Mouse (Mus musculus) lung, embryonic 16.5 days (tissue): ENCODE data around the gene Ghrhr. TPM values are rescaled to one million over a fixed set of nuclear protein-coding genes. Genes with fewer than 3 reads are reported as not detected.

Experiments
- ATAC-seq: fragments of 200-750 bp; cut with Nextera tagmentation; 2 replicates; pipeline ENCODE4 v1.8.0; 2017; ENCODE audit warnings: low read depth, mild to moderate bottlenecking, moderate library complexity
- H3K27ac ChIP-seq: fragments of 300-500 bp; sonication (generic); 2 replicates; pipeline ENCODE4 v1.5.1; 2014; ENCODE audit warnings: mild to moderate bottlenecking, control low read depth, low read length
- H3K27me3 ChIP-seq: fragments of 300-500 bp; sonication (generic); 2 replicates; pipeline ENCODE4 v1.6.1; 2014; ENCODE audit warnings: low read depth, low read length, mixed read lengths; ENCODE audit not compliant: control insufficient read depth, insufficient read depth
- H3K36me3 ChIP-seq: fragments of 300-500 bp; sonication (generic); 2 replicates; pipeline ENCODE4 v1.6.1; 2014; ENCODE audit warnings: low read length; ENCODE audit not compliant: control insufficient read depth, insufficient read depth
- H3K4me1 ChIP-seq: fragments of 300-500 bp; sonication (generic); replicated peaks from 2 replicates; pipeline ENCODE4 v1.6.1; 2014; ENCODE audit warnings: low read length, mixed read lengths; ENCODE audit not compliant: control insufficient read depth, insufficient read depth
- H3K4me2 ChIP-seq: fragments of 300-500 bp; sonication (generic); 2 replicates; pipeline ENCODE4 v1.6.1; 2014; ENCODE audit warnings: low read depth, low read length, control low read depth
- H3K4me3 ChIP-seq: fragments of 300-500 bp; sonication (generic); 2 replicates; pipeline ENCODE4 v1.5.1; 2014; ENCODE audit warnings: mild to moderate bottlenecking, low read length, control low read depth
- H3K9ac ChIP-seq: fragments of 300-500 bp; sonication (generic); 2 replicates; pipeline ENCODE4 v1.6.1; 2014; ENCODE audit warnings: low read length, control low read depth
- H3K9me3 ChIP-seq: fragments of 300-500 bp; sonication (generic); 2 replicates; pipeline ENCODE4 v1.6.1; 2016; ENCODE audit warnings: low read length; ENCODE audit not compliant: control insufficient read depth
- WGBS: fragments of 180-500 bp; shearing (Covaris S2); extraction: QIAGEN DNeasy Blood & Tissue Kit; methylation state at CpG from one replicate; pipeline ENCODE4 v1.1.7; 2014; 5-methylcytosine and 5-hydroxymethylcytosine counted together
- polyA plus RNA-seq: library from polyadenylated mRNA; unstranded; fragments of >200 nt; fragmentation: Nextera tagmentation; extraction: Ambion mirVana; gene quantifications from 2 replicates; pipeline ENCODE4 v1.2.1, GENCODE M21; 2015

Gene Ghrhr
- polyA plus RNA-seq, 1 experiment from 2014 or later = 0.10 TPM

DNA sequence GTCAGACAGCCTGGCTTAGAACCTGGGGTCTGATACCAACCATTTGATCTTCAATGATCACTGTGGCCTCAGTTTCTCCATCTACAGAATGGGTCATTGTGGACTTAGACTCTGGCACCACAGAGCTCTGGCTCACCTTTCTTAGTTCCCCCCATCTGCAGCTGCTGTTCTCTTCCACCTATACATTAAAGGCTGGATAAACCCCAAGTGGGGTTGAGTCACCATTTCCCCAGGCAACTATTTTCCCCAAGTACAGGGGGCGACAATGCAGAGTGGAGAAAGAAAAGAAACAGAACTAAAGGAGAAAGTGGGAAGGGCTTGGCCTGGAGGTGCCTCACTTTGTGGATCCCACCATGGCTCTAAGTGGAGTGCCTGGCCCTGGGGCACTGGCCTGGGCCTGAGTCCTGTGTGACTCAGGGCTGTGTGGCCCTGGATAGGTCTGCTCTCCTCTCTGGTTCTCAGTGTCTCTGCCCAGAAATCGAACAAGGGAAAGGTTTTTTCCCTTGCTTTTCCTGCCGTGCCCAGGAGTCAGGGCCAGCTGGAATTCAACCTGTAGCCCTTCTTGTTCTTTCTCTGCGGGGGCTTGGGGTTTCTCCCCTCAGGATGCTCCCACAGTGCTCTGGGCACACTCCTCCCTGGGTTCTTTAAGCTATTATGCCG, 19.0 kb upstream of the Ghrhr start:
- H3K9me3 ChIP-seq = no peaks in the 10 kb centered on the region
- H3K27me3 ChIP-seq = no peaks in the 10 kb centered on the region
- no peak overlapping the region for H3K4me2 ChIP-seq
- H3K27ac ChIP-seq = 0 out of 2 replicates have a peak overlapping the region, but pooled peaks have one; percentile 0
- H3K36me3 ChIP-seq = no peaks in the 10 kb centered on the region
- H3K9ac ChIP-seq = no peak overlapping the region
- no peak for ATAC-seq
- 60% methylated on average over 5 of the region's 5 CpGs for WGBS
- H3K4me1 ChIP-seq = peaks cover 16% of the 10 kb centered on the region
- H3K4me3 ChIP-seq = no peak overlapping the region

GRCm38 (mm10) chr6:55357636-55358031, 18.5 kb upstream of the Ghrhr start:
- Histone ChIP-seq H3K9ac (no peak overlapping the region), H3K4me1 (peaks cover 16% of the 10 kb centered on the region), H3K27me3 (no peaks in the 10 kb centered on the region), H3K36me3 (no peaks in the 10 kb centered on the region), H3K9me3 (no peaks in the 10 kb centered on the region), H3K4me2 (no peak overlapping the region), H3K27ac (0 out of 2 replicates have a peak overlapping the region, but pooled peaks have one; percentile 0), H3K4me3 (no peak overlapping the region)
- 16% methylated on average over 6 of the region's 6 CpGs for WGBS
- peak; percentile 21; the same call in 1 of the 2 replicates for ATAC-seq

DNA sequence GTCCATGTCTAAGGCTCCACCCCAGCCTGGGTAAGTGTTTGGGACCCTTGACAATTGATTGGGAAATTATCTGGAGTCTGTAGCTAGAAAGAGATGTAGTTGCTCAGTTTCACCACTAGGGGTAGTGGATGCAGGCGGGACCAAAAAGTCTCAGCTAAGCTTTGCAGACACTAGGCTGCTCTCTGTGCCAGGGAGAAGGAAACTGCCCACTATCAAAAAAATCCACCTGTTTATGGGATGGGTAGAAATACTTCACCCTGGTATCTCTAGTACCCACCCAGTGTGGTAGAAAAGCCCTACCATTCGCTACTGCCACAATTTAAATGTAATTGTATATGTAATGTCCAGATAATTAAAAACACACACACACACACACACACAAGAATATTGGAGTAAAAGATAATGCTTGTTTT, 17.4 kb upstream of the Ghrhr start:
- Histone ChIP-seq H3K36me3 (no peaks in the 10 kb centered on the region), H3K27ac (no peak overlapping the region), H3K4me2 (no peak overlapping the region), H3K9me3 (no peaks in the 10 kb centered on the region), H3K4me1 (peaks cover 16% of the 10 kb centered on the region), H3K4me3 (no peak overlapping the region), H3K27me3 (no peaks in the 10 kb centered on the region), H3K9ac (no peak overlapping the region)
- 27% methylated on average over 2 of the region's 2 CpGs for WGBS
- ATAC-seq = no peak

- no peak for ATAC-seq
- H3K9ac ChIP-seq = no peak overlapping the region
- no peak overlapping the region for H3K27ac ChIP-seq
- H3K4me1 ChIP-seq = peaks cover 4% of the 10 kb centered on the region
- H3K4me3 ChIP-seq = no peak overlapping the region
- 76% methylated on average over 1 of the region's 1 CpGs for WGBS
- no peaks in the 10 kb centered on the region for H3K36me3 ChIP-seq
- H3K27me3 ChIP-seq = no peaks in the 10 kb centered on the region
- no peak overlapping the region for H3K4me2 ChIP-seq
- no peaks in the 10 kb centered on the region for H3K9me3 ChIP-seq
These were observed 13.4 kb upstream of the Ghrhr start for GRCm38 (mm10) chr6:55362663-55363062.

- H3K9me3 ChIP-seq = no peaks in the 10 kb centered on the region
- H3K9ac ChIP-seq = no peak overlapping the region
- H3K4me2 ChIP-seq = no peak overlapping the region
- no peaks in the 10 kb centered on the region for H3K27me3 ChIP-seq
- no peaks in the 10 kb centered on the region for H3K4me1 ChIP-seq
- no peak overlapping the region for H3K27ac ChIP-seq
- no peak overlapping the region for H3K4me3 ChIP-seq
- no peaks in the 10 kb centered on the region for H3K36me3 ChIP-seq
- no peak for ATAC-seq
These were observed 9.0 kb upstream of the Ghrhr start for GRCm38 (mm10) chr6:55367126-55367525.

GRCm38 (mm10) chr6:55370831-55371230, 5.3 kb upstream of the Ghrhr start:
- no peak overlapping the region for H3K9ac ChIP-seq
- no peak for ATAC-seq
- WGBS = 80% methylated on average over 6 of the region's 6 CpGs
- H3K9me3 ChIP-seq = no peaks in the 10 kb centered on the region
- no peaks in the 10 kb centered on the region for H3K27me3 ChIP-seq
- H3K27ac ChIP-seq = no peak overlapping the region
- H3K4me2 ChIP-seq = no peak overlapping the region
- no peaks in the 10 kb centered on the region for H3K36me3 ChIP-seq
- no peaks in the 10 kb centered on the region for H3K4me1 ChIP-seq
- no peak overlapping the region for H3K4me3 ChIP-seq

DNA sequence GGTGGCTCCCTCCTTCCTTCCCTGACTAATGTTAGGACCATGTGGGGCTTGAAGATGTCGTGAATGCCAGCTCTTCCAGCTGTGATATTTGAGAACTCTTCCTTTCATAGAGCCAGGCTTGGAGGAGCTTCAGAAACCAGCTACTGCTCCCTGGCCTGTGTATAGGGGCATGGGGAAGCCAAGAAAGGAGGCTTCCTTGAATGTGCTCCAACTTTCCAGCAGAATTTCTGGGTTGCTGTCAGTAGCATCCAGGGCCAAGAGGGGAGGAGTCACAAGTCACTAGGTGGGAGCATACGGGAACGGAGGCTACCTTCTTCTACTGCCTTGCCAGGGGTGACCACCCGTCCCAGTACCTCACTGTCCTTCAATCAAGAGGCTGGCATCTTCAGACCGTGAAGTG, 416 bp downstream of the Ghrhr start:
- H3K9me3 ChIP-seq = no peaks in the 10 kb centered on the region
- H3K4me2 ChIP-seq = no peak overlapping the region
- H3K4me1 ChIP-seq = no peaks in the 10 kb centered on the region
- no peak overlapping the region for H3K27ac ChIP-seq
- H3K36me3 ChIP-seq = no peaks in the 10 kb centered on the region
- 53% methylated on average over 5 of the region's 5 CpGs for WGBS
- H3K9ac ChIP-seq = no peak overlapping the region
- no peak for ATAC-seq
- no peaks in the 10 kb centered on the region for H3K27me3 ChIP-seq
- H3K4me3 ChIP-seq = no peak overlapping the region

DNA sequence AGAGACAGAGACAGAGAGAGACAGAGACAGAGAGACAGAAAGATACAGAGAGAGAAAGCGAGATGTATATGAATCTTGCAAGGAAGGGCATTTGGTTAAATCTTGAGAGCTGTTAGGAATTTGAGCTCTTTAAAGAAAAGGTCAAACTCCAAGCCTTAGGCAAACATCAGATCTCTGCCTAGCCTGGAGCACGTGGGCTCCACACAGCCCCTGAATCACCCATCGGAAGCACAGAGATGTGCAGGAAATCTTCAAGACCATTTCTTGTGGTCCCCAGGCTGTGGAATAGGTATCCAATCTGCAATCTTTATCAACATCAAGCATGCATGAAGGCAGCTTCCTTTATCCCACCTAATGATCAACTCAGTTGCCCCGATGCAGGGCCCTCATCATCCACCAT, 1.4 kb downstream of the Ghrhr start:
- ATAC-seq = no peak
- WGBS = 55% methylated on average over 4 of the region's 4 CpGs
- Histone ChIP-seq H3K9ac (no peak overlapping the region), H3K9me3 (no peaks in the 10 kb centered on the region), H3K4me2 (no peak overlapping the region), H3K27me3 (no peaks in the 10 kb centered on the region), H3K4me1 (no peaks in the 10 kb centered on the region), H3K4me3 (no peak overlapping the region), H3K36me3 (no peaks in the 10 kb centered on the region), H3K27ac (no peak overlapping the region)

DNA sequence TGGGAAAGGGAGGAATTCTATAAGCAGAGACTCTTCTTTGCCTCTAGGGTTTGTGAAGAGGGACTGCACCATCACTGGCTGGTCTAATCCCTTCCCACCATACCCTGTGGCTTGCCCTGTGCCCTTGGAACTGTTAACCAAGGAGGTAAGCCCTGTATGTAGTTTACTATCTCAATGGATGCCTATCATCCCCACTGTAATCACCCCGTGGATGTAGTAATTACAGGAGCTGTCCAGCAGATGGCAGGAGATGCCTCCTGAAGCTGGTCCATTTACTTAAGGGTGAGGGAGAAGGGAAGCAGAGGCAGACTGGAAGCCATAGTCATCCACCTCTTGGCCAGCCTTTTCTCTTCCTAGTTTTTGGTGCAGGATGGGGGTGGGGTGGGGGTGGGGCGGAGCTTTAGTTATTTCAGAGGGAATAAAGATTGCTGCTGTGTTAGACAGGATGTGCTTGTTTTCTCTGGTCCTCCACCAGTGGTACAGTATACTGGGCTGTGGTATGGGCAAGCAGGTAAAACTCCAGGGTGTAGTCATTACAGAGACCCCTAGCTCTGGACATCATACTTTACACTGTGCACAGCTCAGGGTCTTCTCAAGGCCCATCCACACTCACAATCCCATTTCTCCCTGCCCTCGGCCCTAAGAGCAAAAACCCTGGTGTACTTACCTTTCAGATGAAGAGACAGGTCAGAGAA, 3.7 kb downstream of the Ghrhr start:
- 31% methylated on average over 3 of the region's 3 CpGs for WGBS
- H3K9me3 ChIP-seq = no peaks in the 10 kb centered on the region
- no peak overlapping the region for H3K27ac ChIP-seq
- no peaks in the 10 kb centered on the region for H3K4me1 ChIP-seq
- H3K27me3 ChIP-seq = no peaks in the 10 kb centered on the region
- 0 out of 2 replicates have a peak, but pooled peaks have one; percentile 12 for ATAC-seq
- no peak overlapping the region for H3K9ac ChIP-seq
- H3K36me3 ChIP-seq = no peaks in the 10 kb centered on the region
- H3K4me3 ChIP-seq = no peak overlapping the region
- H3K4me2 ChIP-seq = no peak overlapping the region
